Mouse (Mus musculus): ENCODE measurements around the gene Mad2l1bp.

The Mad2l1bp gene

GRCm38 (mm10) chr17:46152847-46153782 is at the start of gene Mad2l1bp:
TSS of gene Mad2l1bp (minus strand) at chr17:46153553.
- peak; percentile 88 for DNase-seq (ENCODE audit: low read depth)

- no peak for DNase-seq (ENCODE audit: low read depth)
Observed at GRCm38 (mm10) chr17:46203078-46203477, 49.7 kb upstream of the Mad2l1bp start.

- peak; percentile 89 for DNase-seq (ENCODE audit: low read depth)
Observed at GRCm38 (mm10) chr17:46202421-46203071, 49.2 kb upstream of the Mad2l1bp start, which contains the start of the genes Polh and Xpo5. TSS of gene Polh (minus strand) at chr17:46202645. TSS of gene Xpo5 (plus strand) at chr17:46202782.

GRCm38 (mm10) chr17:46201151-46201550 is 47.8 kb upstream of the Mad2l1bp start:
- DNase-seq (ENCODE audit: low read depth) = peak; percentile 30

- no peak for DNase-seq (ENCODE audit: low read depth)
Observed at GRCm38 (mm10) chr17:46188829-46189228, 35.5 kb upstream of the Mad2l1bp start.

GRCm38 (mm10) chr17:46182273-46182672 is 28.9 kb upstream of the Mad2l1bp start:
- no peak for DNase-seq (ENCODE audit: low read depth)

GRCm38 (mm10) chr17:46170538-46170937 is 17.2 kb upstream of the Mad2l1bp start:
- no peak for DNase-seq (ENCODE audit: low read depth)

- no peak for DNase-seq (ENCODE audit: low read depth)
Observed at GRCm38 (mm10) chr17:46168768-46169167, 15.4 kb upstream of the Mad2l1bp start.

GRCm38 (mm10) chr17:46168318-46168717 is 15.0 kb upstream of the Mad2l1bp start:
- no peak for DNase-seq (ENCODE audit: low read depth)

- no peak for DNase-seq (ENCODE audit: low read depth)
Observed at GRCm38 (mm10) chr17:46167014-46167413, 13.7 kb upstream of the Mad2l1bp start.

- no peak for DNase-seq (ENCODE audit: low read depth)
Observed at GRCm38 (mm10) chr17:46166270-46166669, 12.9 kb upstream of the Mad2l1bp start.

GRCm38 (mm10) chr17:46165460-46165859 is 12.1 kb upstream of the Mad2l1bp start:
- no peak for DNase-seq (ENCODE audit: low read depth)

- no peak for DNase-seq (ENCODE audit: low read depth)
Observed at GRCm38 (mm10) chr17:46164791-46165190, 11.4 kb upstream of the Mad2l1bp start.

- no peak for DNase-seq (ENCODE audit: low read depth)
Observed at GRCm38 (mm10) chr17:46164301-46164700, 10.9 kb upstream of the Mad2l1bp start.

GRCm38 (mm10) chr17:46162951-46163421 is 9.6 kb upstream of the Mad2l1bp start:
- DNase-seq (ENCODE audit: low read depth) = no peak

GRCm38 (mm10) chr17:46162551-46162950 is 9.2 kb upstream of the Mad2l1bp start:
- no peak for DNase-seq (ENCODE audit: low read depth)

GRCm38 (mm10) chr17:46161710-46162109 is 8.4 kb upstream of the Mad2l1bp start:
- DNase-seq (ENCODE audit: low read depth) = no peak

- no peak for DNase-seq (ENCODE audit: low read depth)
Observed at GRCm38 (mm10) chr17:46161179-46161578, 7.8 kb upstream of the Mad2l1bp start.

GRCm38 (mm10) chr17:46160686-46161085 is 7.3 kb upstream of the Mad2l1bp start, which contains the start of gene Gtpbp2:
TSS of gene Gtpbp2 (plus strand) at chr17:46161032.
- DNase-seq (ENCODE audit: low read depth) = peak; percentile 98

GRCm38 (mm10) chr17:46160090-46160662 is 6.8 kb upstream of the Mad2l1bp start:
- DNase-seq (ENCODE audit: low read depth) = peak; percentile 94

- peak; percentile 61 for DNase-seq (ENCODE audit: low read depth)
Observed at GRCm38 (mm10) chr17:46159236-46159635, 5.9 kb upstream of the Mad2l1bp start.

GRCm38 (mm10) chr17:46157131-46157530 is 3.8 kb upstream of the Mad2l1bp start:
- DNase-seq (ENCODE audit: low read depth) = no peak
